Mouse (Mus musculus) activated CD4-positive, CD25-positive, alpha-beta regulatory T cell, adult 4 months (primary cell): ENCODE measurements around the gene Cela2a. TPM values are rescaled to one million over a fixed set of nuclear protein-coding genes. Genes with fewer than 3 reads are reported as not detected.
"Not testable (repeated sequence)": the region's sequence is repeated elsewhere in the genome, so short reads cannot be mapped to it uniquely, and the experiment has no call there.

Source experiments
- ATAC-seq: one replicate; pipeline ENCODE4 v1.8.0; 2017
- polyA plus RNA-seq, 2 experiments: library from polyadenylated mRNA; unstranded; fragments of 100-300 nt; shearing (Covaris generic); gene quantifications; one replicate each; pipeline ENCODE4 v1.2.1; 2017

Gene Cela2a
- polyA plus RNA-seq, 2 experiments from 2014 or later: 1.0 TPM; not detected in 1

DNA sequence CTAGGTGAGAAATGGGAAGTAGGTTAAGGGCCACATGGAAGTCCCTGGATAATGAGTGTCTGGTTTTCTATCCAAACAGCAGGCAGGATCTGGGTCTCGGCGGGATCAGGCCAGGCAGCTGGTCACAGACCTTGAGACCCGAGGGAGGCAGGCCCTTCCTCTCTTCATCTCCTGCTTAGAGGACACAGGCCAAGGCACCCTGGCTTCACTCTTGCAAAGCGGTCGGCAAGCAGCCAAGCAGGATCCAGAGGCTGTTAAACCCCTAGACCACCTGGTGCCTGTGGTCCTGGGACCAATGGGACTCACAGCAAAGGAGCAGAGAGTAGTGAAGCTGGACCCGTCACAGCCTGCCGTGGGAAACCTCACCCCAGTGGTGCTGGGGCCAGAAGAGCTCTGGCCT is 29.6 kb downstream of the Cela2a start:
- no peak for ATAC-seq

DNA sequence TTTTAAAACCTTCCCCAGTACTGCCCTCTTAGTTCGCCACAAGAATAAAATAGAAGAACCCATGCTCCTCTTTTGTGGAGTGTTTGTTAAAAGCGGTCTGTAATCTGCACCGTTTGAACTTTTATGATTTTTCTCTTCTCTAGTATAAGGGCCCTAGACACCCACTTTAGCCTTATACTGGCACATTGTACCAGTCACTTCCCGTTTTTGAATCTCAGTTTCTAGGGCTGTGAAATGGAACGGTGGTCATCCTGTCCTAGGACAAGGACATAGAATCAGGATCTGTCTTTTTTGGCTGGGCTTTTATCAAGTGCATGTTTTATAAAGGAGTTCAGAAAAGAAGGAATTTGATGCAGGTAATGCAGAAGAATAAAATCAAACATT is 31.8 kb downstream of the Cela2a start:
- ATAC-seq: no peak

GRCm38 (mm10) chr4:141793282-141794151 is 32.4 kb downstream of the Cela2a start, which contains the start of gene Casp9:
TSS of gene Casp9 (plus strand) at chr4:141793612.
- peak; percentile 69 for ATAC-seq

DNA sequence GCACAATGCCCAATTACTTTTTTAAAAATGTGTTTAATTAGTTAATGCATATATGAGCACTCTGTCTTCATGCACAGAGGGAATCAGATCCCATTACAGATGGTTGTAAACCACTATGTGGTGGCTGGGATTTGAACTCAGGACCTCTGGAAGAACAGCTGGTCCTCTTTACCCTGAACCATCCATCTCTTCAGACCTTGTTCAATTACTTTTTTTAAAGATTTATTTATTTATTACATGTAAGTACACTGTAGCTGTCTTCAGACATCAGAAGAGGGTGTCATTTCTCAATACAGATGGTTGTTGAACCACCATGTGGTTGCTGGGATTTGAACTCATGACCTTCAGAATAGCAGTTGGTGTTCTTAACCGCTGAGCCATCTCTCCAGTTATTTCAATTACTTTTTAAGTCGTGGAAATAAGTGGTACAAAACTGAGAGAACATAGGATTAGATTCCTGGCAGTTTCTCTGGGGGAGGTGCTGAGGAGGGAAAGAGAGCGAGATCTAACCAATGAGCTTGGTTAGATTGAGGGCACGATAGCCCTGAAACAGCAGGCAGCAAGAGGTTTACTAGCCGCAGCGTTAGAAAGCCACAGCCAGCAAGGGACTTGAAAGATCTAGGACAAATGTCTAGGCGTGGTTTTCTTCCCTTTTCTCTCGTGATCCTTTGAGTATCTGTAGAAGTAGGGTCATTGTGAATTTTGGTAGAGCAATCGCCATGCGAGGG is 33.2 kb downstream of the Cela2a start:
- no peak for ATAC-seq

- no peak for ATAC-seq
Observed at GRCm38 (mm10) chr4:141791951-141792350, 34.0 kb downstream of the Cela2a start.

- ATAC-seq: no peak
Observed at GRCm38 (mm10) chr4:141791486-141791885, 34.5 kb downstream of the Cela2a start.

DNA sequence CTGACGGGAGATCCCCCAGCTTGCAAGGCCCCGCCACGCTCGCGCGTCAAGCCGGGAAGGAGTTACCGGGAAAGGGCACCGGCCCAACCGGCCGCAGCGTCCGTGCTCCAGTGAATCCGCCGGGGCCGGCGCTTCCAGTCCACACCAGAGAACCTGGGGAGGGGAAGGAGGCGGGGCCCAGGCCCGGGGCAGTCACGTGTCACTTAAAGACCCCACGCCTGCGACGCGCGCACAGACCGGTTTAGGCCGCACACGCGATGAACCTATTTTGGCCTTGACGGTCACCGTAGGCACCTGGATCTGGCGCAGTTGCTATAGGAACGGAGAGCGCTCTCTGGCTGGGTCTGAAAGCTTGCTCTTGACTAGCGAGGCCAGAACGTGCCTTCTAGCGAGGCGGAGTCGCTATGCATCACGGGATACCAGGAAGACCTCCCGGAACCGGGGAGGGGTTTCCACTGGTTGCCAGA is 35.4 kb downstream of the Cela2a start, which contains the start of gene Dnajc16:
TSS of gene Dnajc16 (minus strand) at position 408 of the 467 bp plus-strand sequence.
- ATAC-seq: peak; percentile 83

DNA sequence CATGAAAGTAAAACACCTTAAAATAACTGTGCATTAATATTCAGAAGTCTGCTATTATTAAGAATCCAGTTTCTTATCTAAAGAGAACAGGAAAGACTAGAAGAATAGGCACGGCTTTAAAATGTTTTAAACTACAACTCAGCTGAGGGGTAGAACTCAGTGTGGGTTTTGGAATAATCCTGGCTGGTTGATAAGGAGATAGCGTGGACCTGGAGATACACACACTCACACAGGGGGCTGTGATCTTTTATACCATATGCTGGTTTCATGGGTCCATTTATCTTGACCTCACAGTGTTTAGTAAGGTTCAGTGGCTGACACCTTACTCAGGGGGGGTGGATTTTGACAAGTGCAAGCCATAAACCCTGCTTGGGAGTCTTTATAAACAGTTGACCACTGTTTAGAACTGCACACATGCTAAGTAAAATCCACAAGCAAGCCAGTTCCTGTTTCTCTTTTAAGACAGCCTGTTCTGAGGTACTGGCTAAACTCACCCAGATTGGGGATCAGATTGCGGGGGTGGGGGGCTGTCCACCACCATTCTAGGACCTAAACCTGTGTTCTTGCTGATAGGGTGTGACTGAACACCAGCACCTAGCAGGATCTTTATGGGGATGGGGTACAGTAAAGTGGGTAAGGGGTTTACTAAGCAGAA is 36.3 kb downstream of the Cela2a start:
- no peak for ATAC-seq

DNA sequence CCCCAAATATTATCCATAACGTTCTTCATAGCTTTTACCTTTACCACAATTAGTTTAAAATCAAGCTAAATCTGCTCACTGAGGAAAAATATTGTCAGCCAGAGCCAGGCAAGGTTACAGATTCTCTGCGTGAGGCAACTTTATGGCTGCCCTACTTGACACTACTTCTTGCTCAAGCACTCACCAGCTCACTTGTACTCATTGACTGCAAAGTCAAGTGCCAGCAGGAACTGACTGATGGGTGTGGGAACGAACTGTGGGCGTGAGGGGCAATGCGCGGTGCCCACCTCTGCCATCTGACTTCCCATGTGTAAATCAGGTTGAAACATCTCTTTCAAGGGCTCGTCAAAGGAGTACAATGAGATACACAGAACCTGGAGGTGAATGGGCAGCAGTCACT is 38.5 kb downstream of the Cela2a start:
- no peak for ATAC-seq

GRCm38 (mm10) chr4:141787046-141787445 is 38.9 kb downstream of the Cela2a start:
- ATAC-seq: no peak

- ATAC-seq: no peak
Observed at GRCm38 (mm10) chr4:141786141-141786540, 39.8 kb downstream of the Cela2a start.

GRCm38 (mm10) chr4:141784835-141785234 is 41.1 kb downstream of the Cela2a start:
- no peak for ATAC-seq

DNA sequence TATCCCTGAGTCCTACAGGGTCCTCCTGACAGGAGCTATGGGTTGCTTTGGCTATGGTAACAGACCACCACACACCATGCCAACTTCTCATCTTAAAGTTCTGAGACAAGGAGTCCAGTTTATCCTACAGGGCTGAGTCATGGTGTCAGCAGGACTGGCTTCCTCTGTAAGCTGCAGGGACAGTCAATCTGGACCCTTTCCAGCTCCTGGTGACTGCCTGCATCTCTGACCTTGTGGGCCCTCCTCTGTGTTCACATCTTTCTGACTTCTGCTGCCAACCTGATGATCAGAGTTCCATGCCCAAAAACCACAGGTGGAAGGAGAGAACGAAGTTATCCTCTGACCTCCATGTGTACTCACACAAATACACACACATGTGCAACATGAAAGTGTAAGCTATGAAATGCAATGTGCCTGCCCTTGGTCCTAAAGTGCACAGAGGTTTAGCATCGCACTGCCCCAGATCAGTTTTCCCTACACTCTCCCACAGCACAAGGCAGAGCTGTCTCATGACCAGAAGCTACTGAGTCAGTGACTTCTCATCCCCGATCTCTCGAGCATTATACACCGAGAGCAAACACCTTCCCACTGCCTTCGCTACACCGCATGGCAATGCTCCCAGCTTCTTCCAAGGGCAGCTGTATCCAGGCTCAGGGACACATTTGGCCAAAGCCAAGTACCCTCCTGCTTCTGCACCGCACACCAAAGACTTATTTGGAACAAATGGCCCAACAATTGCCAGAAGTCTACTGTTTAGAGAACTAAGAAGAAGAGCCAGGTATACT is 44.6 kb downstream of the Cela2a start:
- no peak for ATAC-seq

- ATAC-seq: no peak
Observed at GRCm38 (mm10) chr4:141779828-141780227, 46.1 kb downstream of the Cela2a start.

DNA sequence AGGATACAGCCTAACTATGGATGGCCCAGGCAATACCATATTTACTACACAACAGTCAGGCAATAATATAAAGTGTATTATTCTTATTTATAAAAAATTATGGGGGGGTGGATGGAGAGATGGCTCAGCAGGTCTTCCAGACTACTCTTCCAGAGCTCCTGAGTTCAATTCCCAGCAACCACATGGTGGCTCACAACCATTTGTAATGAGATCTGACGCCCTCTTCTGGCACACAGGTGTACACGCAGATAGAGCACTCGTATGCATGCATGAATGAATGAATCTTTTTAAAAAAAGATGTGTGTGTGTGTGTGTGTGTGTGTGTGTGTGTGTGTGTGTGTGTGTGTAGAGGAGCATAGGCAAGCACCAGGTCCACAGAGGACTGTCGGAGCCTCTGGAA is 52.9 kb downstream of the Cela2a start:
- not testable (repeated sequence) for ATAC-seq

GRCm38 (mm10) chr4:141771823-141772222 is 54.1 kb downstream of the Cela2a start:
- no peak for ATAC-seq

GRCm38 (mm10) chr4:141769501-141770160 is 56.3 kb downstream of the Cela2a start:
- no peak for ATAC-seq

- no peak for ATAC-seq
Observed at GRCm38 (mm10) chr4:141767353-141768036, 58.5 kb downstream of the Cela2a start.

DNA sequence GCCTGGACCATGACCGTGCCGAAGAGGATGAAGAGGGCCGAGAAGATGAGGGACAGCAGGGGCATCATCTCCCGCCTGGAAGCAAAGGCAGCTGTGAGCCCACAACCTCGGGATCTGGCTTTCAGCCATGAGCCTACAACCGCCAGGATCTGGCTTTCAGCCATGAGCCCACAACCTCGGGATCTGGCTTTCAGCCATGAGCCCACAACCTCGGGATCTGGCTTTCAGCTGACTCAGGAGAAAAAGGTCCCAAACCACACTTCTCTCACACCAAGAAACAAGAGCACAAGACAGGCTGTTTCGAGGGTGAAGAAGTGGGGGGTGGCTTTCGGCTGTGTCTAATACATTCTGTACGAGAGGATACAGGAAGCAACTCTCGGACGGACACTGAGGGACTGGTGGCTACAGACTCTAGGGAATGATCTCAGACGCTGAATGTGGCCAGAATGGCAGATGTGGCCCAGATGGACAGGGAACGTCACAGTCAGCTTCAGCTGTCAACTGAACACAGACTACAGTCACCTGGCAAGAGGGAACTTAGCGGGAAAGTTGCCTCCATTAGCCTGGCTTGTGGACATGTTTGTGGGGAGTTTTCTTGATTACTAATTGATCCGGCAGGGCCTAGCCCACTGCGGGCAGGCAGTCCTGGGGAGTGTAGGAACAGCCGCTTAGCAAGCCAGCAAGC is 59.1 kb downstream of the Cela2a start:
- no peak for ATAC-seq

DNA sequence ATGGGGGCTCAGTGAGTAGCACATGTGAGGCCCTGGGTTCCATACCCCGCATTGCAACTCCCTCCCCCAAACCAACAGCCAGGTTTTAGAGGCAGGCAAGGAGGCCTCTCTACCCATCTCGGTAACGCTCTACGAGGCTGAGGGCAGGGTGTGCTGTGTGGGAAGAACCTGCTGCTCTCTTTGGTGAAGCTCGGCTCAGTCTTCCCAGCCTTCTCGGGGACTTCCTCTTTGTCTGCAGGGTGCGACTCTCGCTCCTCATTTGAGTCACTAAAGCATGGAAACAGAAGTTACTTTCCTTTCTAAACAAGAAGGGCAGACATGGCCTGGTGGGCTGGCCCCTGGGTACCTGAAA is 59.7 kb downstream of the Cela2a start:
- ATAC-seq: no peak

GRCm38 (mm10) chr4:141765008-141765407 is 61.0 kb downstream of the Cela2a start:
- ATAC-seq: no peak
